Mouse (Mus musculus): ENCODE measurements around the gene Sertad2. TPM values are rescaled to one million over a fixed set of nuclear protein-coding genes. Genes with fewer than 3 reads are reported as not detected.

Sertad2 gene
- total RNA-seq (2021), result 10 to 100 TPM; 21.5 to 25.6 TPM
- long read RNA-seq, experiment 1, full-length matches to known transcripts, result 1 of 56 reads
- long read RNA-seq, experiment 1, partial matches to known transcripts, result 0 of 56 reads
- long read RNA-seq, experiment 1, other reads (novel, unspliced or antisense), result 55 of 56 reads
- long read RNA-seq, experiment 2, full-length matches to known transcripts, result 1 of 46 reads
- long read RNA-seq, experiment 2, partial matches to known transcripts, result 1 of 46 reads
- long read RNA-seq, experiment 2, other reads (novel, unspliced or antisense), result 44 of 46 reads

- peak within 1 kb of the TSS; percentile 98 for H3K4me3 ChIP-seq
- peak; percentile 98 to 99 for DNase-seq (ENCODE audit: low spot score in 2 of 2)
- H3K27ac ChIP-seq, result peak within 1 kb of the TSS; percentile 98
- peak; percentile 62 for TF ChIP-seq CTCF (conservative IDR thresholded peaks at IDR 0.05)
These were observed at the start of gene Sertad2 for GRCm38 (mm10) chr11:20542739-20543452. Gene Sertad2 (plus strand): TSS chr11:20543253.

GRCm38 (mm10) chr11:20493922-20494626 is 49.0 kb upstream of the Sertad2 start:
- TF ChIP-seq CTCF (conservative IDR thresholded peaks at IDR 0.05), result no peak
- no peak overlapping the region for H3K4me3 ChIP-seq
- DNase-seq (ENCODE audit: low spot score in 2 of 2), result no peak
- H3K27ac ChIP-seq, result no peak overlapping the region

- TF ChIP-seq CTCF (conservative IDR thresholded peaks at IDR 0.05), result peak; percentile 53
- DNase-seq (ENCODE audit: low spot score in 2 of 2), result no peak
- no peak overlapping the region for H3K4me3 ChIP-seq
- H3K27ac ChIP-seq, result no peak overlapping the region
These were observed 42.5 kb upstream of the Sertad2 start for GRCm38 (mm10) chr11:20500516-20500915.

- Histone ChIP-seq H3K4me3 (no peak overlapping the region), H3K27ac (no peak overlapping the region)
- DNase-seq (ENCODE audit: low spot score in 2 of 2), result no peak
- no peak; the same call in 1 of the 2 replicates for TF ChIP-seq CTCF (conservative IDR thresholded peaks at IDR 0.05)
These were observed 41.7 kb upstream of the Sertad2 start for GRCm38 (mm10) chr11:20501160-20501955.

GRCm38 (mm10) chr11:20513574-20513973 is 29.5 kb upstream of the Sertad2 start:
- DNase-seq (ENCODE audit: low spot score in 2 of 2), result no peak
- TF ChIP-seq CTCF (conservative IDR thresholded peaks at IDR 0.05), result no peak
- H3K4me3 ChIP-seq, result no peak overlapping the region
- H3K27ac ChIP-seq, result no peak overlapping the region

- no peak for DNase-seq (ENCODE audit: low spot score in 2 of 2)
- no peak for TF ChIP-seq CTCF (conservative IDR thresholded peaks at IDR 0.05)
- Histone ChIP-seq H3K4me3 (no peak overlapping the region), H3K27ac (no peak overlapping the region)
These were observed 28.3 kb upstream of the Sertad2 start for GRCm38 (mm10) chr11:20514757-20515156.

GRCm38 (mm10) chr11:20521321-20521720 is 21.7 kb upstream of the Sertad2 start:
- DNase-seq (ENCODE audit: low spot score in 2 of 2), result no peak
- Histone ChIP-seq H3K4me3 (no peak overlapping the region), H3K27ac (no peak overlapping the region)
- no peak for TF ChIP-seq CTCF (conservative IDR thresholded peaks at IDR 0.05)

GRCm38 (mm10) chr11:20522750-20523149 is 20.3 kb upstream of the Sertad2 start:
- H3K27ac ChIP-seq, result no peak overlapping the region
- H3K4me3 ChIP-seq, result no peak overlapping the region
- no peak for TF ChIP-seq CTCF (conservative IDR thresholded peaks at IDR 0.05)
- DNase-seq (ENCODE audit: low spot score in 2 of 2), result no peak

- no peak overlapping the region for H3K4me3 ChIP-seq
- no peak for DNase-seq (ENCODE audit: low spot score in 2 of 2)
- TF ChIP-seq CTCF (conservative IDR thresholded peaks at IDR 0.05), result no peak
- H3K27ac ChIP-seq, result no peak overlapping the region
These were observed 18.6 kb upstream of the Sertad2 start for GRCm38 (mm10) chr11:20524435-20524834.

- Histone ChIP-seq H3K27ac (no peak overlapping the region), H3K4me3 (no peak overlapping the region)
- TF ChIP-seq CTCF (conservative IDR thresholded peaks at IDR 0.05), result no peak
- no peak for DNase-seq (ENCODE audit: low spot score in 2 of 2)
These were observed 17.1 kb upstream of the Sertad2 start for GRCm38 (mm10) chr11:20525909-20526308.

GRCm38 (mm10) chr11:20527901-20528300 is 15.2 kb upstream of the Sertad2 start:
- H3K27ac ChIP-seq, result no peak overlapping the region
- no peak for TF ChIP-seq CTCF (conservative IDR thresholded peaks at IDR 0.05)
- no peak for DNase-seq (ENCODE audit: low spot score in 2 of 2)
- H3K4me3 ChIP-seq, result no peak overlapping the region

- H3K27ac ChIP-seq, result peak overlapping the region; percentile 76
- no peak for DNase-seq (ENCODE audit: low spot score in 2 of 2)
- no peak for TF ChIP-seq CTCF (conservative IDR thresholded peaks at IDR 0.05)
- peak overlapping the region; percentile 65 for H3K4me3 ChIP-seq
These were observed 11.4 kb upstream of the Sertad2 start for GRCm38 (mm10) chr11:20531682-20531991.
